Mouse (Mus musculus) adrenal gland, postnatal 36 days (tissue): ENCODE results near the gene Rtbdn. TPM values are rescaled to one million over a fixed set of nuclear protein-coding genes. Genes with fewer than 3 reads are reported as not detected.

Source experiments
- microRNA-seq: library from miRNA; unstranded; fragments of <30 nt; microRNA quantifications from one replicate; pipeline ENCODE4 v1.2.0, GENCODE M21; 2021
- total RNA-seq, 2 experiments: library from RNA; stranded (reverse); gene quantifications; 2 replicates each; pipeline ENCODE4 v1.2.3; 2021

Rtbdn gene
- total RNA-seq, 2 experiments from 2014 or later, result not detected

Small RNAs within 50 kb of the gene (microRNA-seq; reads per million reads assigned to microRNA genes)
- 0.75 reads per million for gene Gm24197

Other genes with a start within 250 kb of the Rtbdn start
- gene Lyl1, start 245.5 kb upstream of the Rtbdn start, total RNA-seq, result 1 to 10 TPM; 2.5 to 2.9 TPM
- under 1 TPM in 1 of 2 experiments, not detected in 1; 0.46 TPM for gene G430095P16Rik, start 224.0 kb upstream of the Rtbdn start, total RNA-seq
- gene Nfix, start 146.6 kb upstream of the Rtbdn start, total RNA-seq, result 100 to 1,000 TPM in 1 of 2 experiments, 10 to 100 TPM in 1; 99.9 to 108 TPM
- gene Dand5, start 124.2 kb upstream of the Rtbdn start, total RNA-seq, result 1 to 10 TPM; 9.1 to 10.0 TPM
- gene Gadd45gip1, start 115.5 kb upstream of the Rtbdn start, total RNA-seq, result 10 to 100 TPM; 63.3 to 70.5 TPM
- gene Rad23a, start 106.3 kb upstream of the Rtbdn start, total RNA-seq, result 100 to 1,000 TPM; 116 to 119 TPM
- gene Calr, start 100.1 kb upstream of the Rtbdn start, total RNA-seq, result 100 to 1,000 TPM; 569 to 727 TPM
- 10 to 100 TPM; 62.1 to 69.2 TPM for gene Farsa, start 90.0 kb upstream of the Rtbdn start, total RNA-seq
- gene Syce2, start 74.9 kb upstream of the Rtbdn start, total RNA-seq, result 10 to 100 TPM in 1 of 2 experiments, 1 to 10 TPM in 1; 8.7 to 11.5 TPM
- 10 to 100 TPM; 41.9 to 53.8 TPM for gene Gcdh, start 53.1 kb upstream of the Rtbdn start, total RNA-seq
- gene Klf1, start 45.1 kb upstream of the Rtbdn start, total RNA-seq, result under 1 TPM in 1 of 2 experiments, not detected in 1; 0.20 TPM
- 10 to 100 TPM in 1 of 2 experiments, 1 to 10 TPM in 1; 9.5 to 10.3 TPM for gene Dnase2a, start 38.4 kb upstream of the Rtbdn start, total RNA-seq
- 1 to 10 TPM; 1.0 to 1.3 TPM for gene Mast1, start 9.6 kb upstream of the Rtbdn start, total RNA-seq
- gene Gm49661, start 22.4 kb downstream of the Rtbdn start, total RNA-seq, result 1 to 10 TPM in 1 of 2 experiments, not detected in 1; 1.5 TPM
- gene Prdx2, start 22.6 kb downstream of the Rtbdn start, total RNA-seq, result 100 to 1,000 TPM; 651 to 659 TPM
- 100 to 1,000 TPM; 109 to 136 TPM for gene Rnaseh2a, start 22.8 kb downstream of the Rtbdn start, total RNA-seq
- gene Junb, start 31.7 kb downstream of the Rtbdn start, total RNA-seq, result 100 to 1,000 TPM in 1 of 2 experiments, 10 to 100 TPM in 1; 71.5 to 139 TPM
- gene Hook2, start 43.6 kb downstream of the Rtbdn start, total RNA-seq, result 1 to 10 TPM; 7.0 to 8.2 TPM
- not detected for gene Best2, start 67.5 kb downstream of the Rtbdn start, total RNA-seq
- gene Asna1, start 78.3 kb downstream of the Rtbdn start, total RNA-seq, result 10 to 100 TPM; 91.0 to 93.4 TPM
- gene Trir, start 79.8 kb downstream of the Rtbdn start, total RNA-seq, result 100 to 1,000 TPM; 157 to 178 TPM
- gene Tnpo2, start 89.9 kb downstream of the Rtbdn start, total RNA-seq, result 10 to 100 TPM; 76.4 to 88.2 TPM
- gene Fbxw9, start 113.1 kb downstream of the Rtbdn start, total RNA-seq, result 10 to 100 TPM; 13.0 to 20.5 TPM
- 1 to 10 TPM in 1 of 2 experiments, not detected in 1; 1.2 TPM for gene Gm5741, start 121.0 kb downstream of the Rtbdn start, total RNA-seq
- gene Dhps, start 124.8 kb downstream of the Rtbdn start, total RNA-seq, result 10 to 100 TPM; 32.2 to 32.7 TPM
- 10 to 100 TPM; 69.1 to 79.6 TPM for gene Wdr83os, start 133.7 kb downstream of the Rtbdn start, total RNA-seq
- 10 to 100 TPM; 20.5 to 25.5 TPM for gene Wdr83, start 134.3 kb downstream of the Rtbdn start, total RNA-seq
- 10 to 100 TPM; 38.1 to 45.5 TPM for gene Man2b1, start 136.3 kb downstream of the Rtbdn start, total RNA-seq
- gene Zfp791, start 176.1 kb downstream of the Rtbdn start, total RNA-seq, result 1 to 10 TPM; 1.3 to 1.4 TPM
- not detected for gene Cks1brt, start 204.9 kb downstream of the Rtbdn start, total RNA-seq